Mouse (Mus musculus): ENCODE results near the gene Tbc1d17. TPM values are rescaled to one million over a fixed set of nuclear protein-coding genes. Genes with fewer than 3 reads are reported as not detected.

Gene Tbc1d17
- polyA plus RNA-seq, 1 experiment from 2014 or later, result 69.0 TPM

DNA sequence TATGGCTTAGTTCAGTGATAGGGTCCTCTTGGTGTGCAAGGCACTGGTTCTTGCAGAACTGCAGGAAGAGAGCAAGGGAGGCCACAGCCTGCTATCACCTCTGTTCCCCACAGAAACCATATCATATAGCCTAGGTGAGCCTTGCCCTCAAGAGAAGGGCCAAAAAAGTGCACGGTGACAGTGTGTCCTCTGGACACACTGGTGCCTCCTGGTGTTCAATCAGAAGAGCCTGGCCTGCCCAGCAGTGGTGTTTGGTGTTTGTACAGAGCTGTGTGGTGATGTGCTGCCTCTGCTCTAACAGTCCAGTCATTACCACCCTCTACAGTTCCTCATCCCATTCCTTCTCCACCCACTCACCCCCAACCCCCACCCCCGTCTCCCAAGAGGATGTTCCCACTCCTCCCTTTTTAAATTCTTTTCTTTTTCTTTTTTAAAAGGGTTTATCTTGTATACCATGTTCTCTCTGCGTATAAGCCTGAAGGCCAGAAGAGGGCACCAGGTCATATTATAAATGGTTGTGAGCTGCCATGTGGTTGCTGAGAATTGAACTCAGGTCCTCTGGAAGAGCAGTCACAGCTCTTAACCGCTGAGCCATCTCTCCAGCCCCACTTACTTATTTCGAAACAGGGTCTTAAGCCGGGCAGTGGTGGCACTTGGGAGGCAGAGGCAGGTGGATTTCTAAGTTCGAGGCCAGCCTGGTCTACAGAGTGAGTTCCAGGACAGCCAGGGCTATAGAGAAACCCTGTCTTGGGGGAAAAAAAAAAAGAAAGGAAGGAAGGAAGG is 27.0 kb downstream of the Tbc1d17 start:
- 83% methylated on average over 7 of the region's 7 CpGs for WGBS
- Histone ChIP-seq H3K4me3 (ENCODE audit: low read depth, low read length) (no peak overlapping the region), H3K4me2 (ENCODE audit: low read depth, severe bottlenecking) (no peak overlapping the region), H3K9ac (ENCODE audit: low read length) (no peak overlapping the region), H3K36me3 (ENCODE audit: control insufficient read depth, insufficient read depth, low read length) (peaks cover 2% of the 10 kb centered on the region; the same call in 1 of the 2 replicates), H3K27ac (replicated peaks; ENCODE audit: low read depth, low read length) (no peak overlapping the region), H3K9me3 (ENCODE audit: control insufficient read depth, low read length) (no peaks in the 10 kb centered on the region), H3K4me1 (ENCODE audit: control insufficient read depth, insufficient read depth, low read length) (peaks cover 23% of the 10 kb centered on the region), H3K27me3 (ENCODE audit: control insufficient read depth, insufficient read depth, low read length) (no peaks in the 10 kb centered on the region)
- ATAC-seq (ENCODE audit: insufficient number of reproducible peaks, low FRiP score, low TSS enrichment, low read depth), result no peak
- DNase-seq (ENCODE audit: low spot score), result no peak

DNA sequence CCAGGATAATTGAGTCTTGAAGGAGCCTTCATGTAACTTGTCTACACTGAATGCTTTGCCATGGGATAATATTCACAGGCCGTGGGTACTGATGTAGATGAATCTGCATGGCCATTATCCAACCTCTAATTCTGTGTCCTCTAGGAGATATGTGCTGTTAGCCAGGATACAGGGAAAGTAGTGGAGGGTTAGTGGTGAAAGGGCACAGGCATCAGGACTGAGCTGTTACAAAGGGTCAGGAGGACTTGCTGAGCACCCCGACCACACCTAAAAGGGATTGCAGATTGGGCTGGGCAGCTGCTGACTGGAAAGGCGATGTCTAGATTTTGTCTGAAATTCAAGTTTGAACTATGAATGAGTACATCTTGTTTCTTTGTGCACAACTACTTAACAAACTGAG is 28.4 kb downstream of the Tbc1d17 start:
- no peak overlapping the region for H3K27ac ChIP-seq (replicated peaks; ENCODE audit: low read depth, low read length)
- no peak overlapping the region for H3K4me2 ChIP-seq (ENCODE audit: low read depth, severe bottlenecking)
- WGBS, result 93% methylated on average over 3 of the region's 3 CpGs
- DNase-seq (ENCODE audit: low spot score) (peak; percentile 14), ATAC-seq (ENCODE audit: insufficient number of reproducible peaks, low FRiP score, low TSS enrichment, low read depth) (no peak)
- H3K9me3 ChIP-seq (ENCODE audit: control insufficient read depth, low read length), result no peaks in the 10 kb centered on the region
- H3K9ac ChIP-seq (ENCODE audit: low read length), result no peak overlapping the region
- no peak overlapping the region for H3K4me3 ChIP-seq (ENCODE audit: low read depth, low read length)
- peaks cover 2% of the 10 kb centered on the region; the same call in 1 of the 2 replicates for H3K36me3 ChIP-seq (ENCODE audit: control insufficient read depth, insufficient read depth, low read length)
- peaks cover 23% of the 10 kb centered on the region for H3K4me1 ChIP-seq (ENCODE audit: control insufficient read depth, insufficient read depth, low read length)
- H3K27me3 ChIP-seq (ENCODE audit: control insufficient read depth, insufficient read depth, low read length), result no peaks in the 10 kb centered on the region

- Histone ChIP-seq H3K27me3 (ENCODE audit: control insufficient read depth, insufficient read depth, low read length) (no peaks in the 10 kb centered on the region), H3K9me3 (ENCODE audit: control insufficient read depth, low read length) (no peaks in the 10 kb centered on the region), H3K4me2 (ENCODE audit: low read depth, severe bottlenecking) (no peak overlapping the region), H3K9ac (ENCODE audit: low read length) (no peak overlapping the region), H3K27ac (replicated peaks; ENCODE audit: low read depth, low read length) (no peak overlapping the region), H3K36me3 (ENCODE audit: control insufficient read depth, insufficient read depth, low read length) (peaks cover 2% of the 10 kb centered on the region; the same call in 1 of the 2 replicates), H3K4me3 (ENCODE audit: low read depth, low read length) (no peak overlapping the region), H3K4me1 (ENCODE audit: control insufficient read depth, insufficient read depth, low read length) (peaks cover 23% of the 10 kb centered on the region)
- ATAC-seq (ENCODE audit: insufficient number of reproducible peaks, low FRiP score, low TSS enrichment, low read depth) (no peak), DNase-seq (ENCODE audit: low spot score) (no peak)
- WGBS, result 75% methylated on average over 5 of the region's 5 CpGs
Observed at GRCm38 (mm10) chr7:44819863-44820262, 29.0 kb downstream of the Tbc1d17 start.

GRCm38 (mm10) chr7:44819391-44819790 is 29.5 kb downstream of the Tbc1d17 start:
- ATAC-seq (ENCODE audit: insufficient number of reproducible peaks, low FRiP score, low TSS enrichment, low read depth) (no peak), DNase-seq (ENCODE audit: low spot score) (no peak)
- no peaks in the 10 kb centered on the region for H3K27me3 ChIP-seq (ENCODE audit: control insufficient read depth, insufficient read depth, low read length)
- 91% methylated on average over 2 of the region's 2 CpGs for WGBS
- H3K9me3 ChIP-seq (ENCODE audit: control insufficient read depth, low read length), result no peaks in the 10 kb centered on the region
- peak overlapping the region; percentile 90 for H3K4me2 ChIP-seq (ENCODE audit: low read depth, severe bottlenecking)
- H3K4me3 ChIP-seq (ENCODE audit: low read depth, low read length), result no peak overlapping the region
- peaks cover 2% of the 10 kb centered on the region; the same call in 1 of the 2 replicates for H3K36me3 ChIP-seq (ENCODE audit: control insufficient read depth, insufficient read depth, low read length)
- peaks cover 23% of the 10 kb centered on the region for H3K4me1 ChIP-seq (ENCODE audit: control insufficient read depth, insufficient read depth, low read length)
- no peak overlapping the region for H3K27ac ChIP-seq (replicated peaks; ENCODE audit: low read depth, low read length)
- no peak overlapping the region for H3K9ac ChIP-seq (ENCODE audit: low read length)

DNA sequence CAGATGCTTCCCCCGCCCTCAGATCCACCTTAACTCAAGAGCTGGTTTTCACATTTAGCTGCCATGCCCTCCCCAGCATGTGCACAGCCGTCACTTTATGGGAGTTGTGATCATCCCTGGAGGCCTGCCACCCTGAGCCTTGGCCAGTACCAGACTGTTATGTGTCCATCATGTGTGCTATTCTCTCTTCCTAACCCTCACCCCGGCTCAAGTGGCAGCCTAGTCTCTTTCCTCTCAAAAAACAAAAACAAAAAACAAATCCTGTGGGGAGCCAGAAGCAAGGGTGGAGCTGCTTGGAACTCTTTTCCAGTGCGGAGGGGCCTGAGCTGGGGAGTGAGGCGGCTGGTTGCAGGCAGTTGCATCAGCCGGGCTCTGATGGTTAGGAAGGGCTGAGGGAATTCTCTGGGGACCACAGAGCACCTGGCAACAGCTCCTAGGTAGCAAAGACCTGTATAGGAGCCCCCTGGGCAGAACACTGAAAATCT is 30.1 kb downstream of the Tbc1d17 start:
- WGBS, result 59% methylated on average over 6 of the region's 6 CpGs
- Histone ChIP-seq H3K27ac (replicated peaks; ENCODE audit: low read depth, low read length) (peak overlapping the region; percentile 17; the same call in 1 of the 2 replicates), H3K9me3 (ENCODE audit: control insufficient read depth, low read length) (no peaks in the 10 kb centered on the region), H3K4me3 (ENCODE audit: low read depth, low read length) (peak overlapping the region; percentile 15), H3K4me2 (ENCODE audit: low read depth, severe bottlenecking) (peak overlapping the region; percentile 90), H3K36me3 (ENCODE audit: control insufficient read depth, insufficient read depth, low read length) (peaks cover 5% of the 10 kb centered on the region; the same call in 1 of the 2 replicates), H3K9ac (ENCODE audit: low read length) (peak overlapping the region; percentile 48; the same call in 1 of the 2 replicates), H3K4me1 (ENCODE audit: control insufficient read depth, insufficient read depth, low read length) (peaks cover 23% of the 10 kb centered on the region), H3K27me3 (ENCODE audit: control insufficient read depth, insufficient read depth, low read length) (no peaks in the 10 kb centered on the region)
- ATAC-seq (ENCODE audit: insufficient number of reproducible peaks, low FRiP score, low TSS enrichment, low read depth), result no peak
- peak; percentile 22 for DNase-seq (ENCODE audit: low spot score)

DNA sequence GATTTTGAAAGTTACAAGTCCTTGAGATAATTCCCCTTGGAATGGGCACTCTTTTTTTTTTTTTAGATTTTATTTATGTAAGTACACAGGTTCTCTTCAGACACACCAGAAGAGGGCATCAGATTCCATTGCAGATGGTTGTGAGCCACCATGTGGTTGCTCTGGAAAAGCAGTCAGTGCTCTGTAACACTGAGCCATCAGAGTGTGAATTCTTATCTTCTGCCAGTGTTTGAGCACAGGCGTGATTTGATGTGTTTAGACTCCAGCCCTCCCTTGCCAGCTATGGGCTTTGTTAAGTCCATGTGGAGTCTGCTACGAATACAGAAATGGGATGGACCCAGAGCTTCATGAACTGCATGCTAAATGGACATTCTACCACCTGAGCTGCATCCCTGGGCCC is 30.7 kb downstream of the Tbc1d17 start:
- Histone ChIP-seq H3K9me3 (ENCODE audit: control insufficient read depth, low read length) (no peaks in the 10 kb centered on the region), H3K36me3 (ENCODE audit: control insufficient read depth, insufficient read depth, low read length) (peaks cover 5% of the 10 kb centered on the region; the same call in 1 of the 2 replicates), H3K4me1 (ENCODE audit: control insufficient read depth, insufficient read depth, low read length) (peaks cover 23% of the 10 kb centered on the region), H3K9ac (ENCODE audit: low read length) (no peak overlapping the region), H3K27ac (replicated peaks; ENCODE audit: low read depth, low read length) (no peak overlapping the region), H3K4me3 (ENCODE audit: low read depth, low read length) (peak overlapping the region; percentile 16), H3K27me3 (ENCODE audit: control insufficient read depth, insufficient read depth, low read length) (no peaks in the 10 kb centered on the region), H3K4me2 (ENCODE audit: low read depth, severe bottlenecking) (peak overlapping the region; percentile 90)
- 61% methylated on average over 2 of the region's 2 CpGs for WGBS
- ATAC-seq (ENCODE audit: insufficient number of reproducible peaks, low FRiP score, low TSS enrichment, low read depth) (no peak), DNase-seq (ENCODE audit: low spot score) (peak; percentile 22)

DNA sequence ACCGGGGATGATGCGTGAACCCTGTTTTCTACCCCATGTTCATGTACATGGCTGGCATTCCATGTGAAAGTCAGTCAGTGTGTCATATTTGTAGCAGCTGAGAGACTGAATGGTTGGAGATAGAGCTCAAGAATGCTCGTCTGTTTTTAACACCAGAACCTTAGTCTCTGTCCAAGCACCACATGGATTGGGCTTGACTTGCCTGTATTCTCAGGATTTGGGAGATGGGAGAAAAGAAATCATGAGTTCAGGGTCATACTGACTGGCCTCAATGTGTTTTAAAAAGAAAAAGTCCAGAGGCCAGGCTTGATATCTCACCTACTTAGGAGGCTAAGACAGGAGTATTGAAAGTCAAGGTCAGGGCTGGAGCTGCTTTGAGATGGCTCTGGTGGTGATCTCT is 31.4 kb downstream of the Tbc1d17 start:
- H3K4me2 ChIP-seq (ENCODE audit: low read depth, severe bottlenecking), result peak overlapping the region; percentile 90
- peaks cover 5% of the 10 kb centered on the region; the same call in 1 of the 2 replicates for H3K36me3 ChIP-seq (ENCODE audit: control insufficient read depth, insufficient read depth, low read length)
- H3K4me3 ChIP-seq (ENCODE audit: low read depth, low read length), result peak overlapping the region; percentile 81
- 35% methylated on average over 3 of the region's 3 CpGs for WGBS
- no peak for ATAC-seq (ENCODE audit: insufficient number of reproducible peaks, low FRiP score, low TSS enrichment, low read depth)
- no peak overlapping the region; the same call in 1 of the 2 replicates for H3K27ac ChIP-seq (replicated peaks; ENCODE audit: low read depth, low read length)
- peaks cover 23% of the 10 kb centered on the region for H3K4me1 ChIP-seq (ENCODE audit: control insufficient read depth, insufficient read depth, low read length)
- H3K9me3 ChIP-seq (ENCODE audit: control insufficient read depth, low read length), result no peaks in the 10 kb centered on the region
- H3K9ac ChIP-seq (ENCODE audit: low read length), result peak overlapping the region; percentile 97
- no peak for DNase-seq (ENCODE audit: low spot score)
- no peaks in the 10 kb centered on the region for H3K27me3 ChIP-seq (ENCODE audit: control insufficient read depth, insufficient read depth, low read length)

GRCm38 (mm10) chr7:44816470-44817021 is 32.3 kb downstream of the Tbc1d17 start, which contains the start of gene Atf5:
Gene Atf5, minus strand, starts transcription at chr7:44816658.
- Histone ChIP-seq H3K36me3 (ENCODE audit: control insufficient read depth, insufficient read depth, low read length) (peaks cover 5% of the 10 kb centered on the region; the same call in 1 of the 2 replicates), H3K9ac (ENCODE audit: low read length) (peak within 1 kb of the TSS; percentile 97), H3K4me3 (ENCODE audit: low read depth, low read length) (peak within 1 kb of the TSS; percentile 81), H3K4me2 (ENCODE audit: low read depth, severe bottlenecking) (peak within 1 kb of the TSS; percentile 90), H3K9me3 (ENCODE audit: control insufficient read depth, low read length) (no peaks in the 10 kb centered on the region), H3K4me1 (ENCODE audit: control insufficient read depth, insufficient read depth, low read length) (peaks cover 23% of the 10 kb centered on the region), H3K27ac (replicated peaks; ENCODE audit: low read depth, low read length) (peak within 1 kb of the TSS; percentile 95), H3K27me3 (ENCODE audit: control insufficient read depth, insufficient read depth, low read length) (no peaks in the 10 kb centered on the region)
- ATAC-seq (ENCODE audit: insufficient number of reproducible peaks, low FRiP score, low TSS enrichment, low read depth) (peak; percentile 22; the same call in 1 of the 2 replicates), DNase-seq (ENCODE audit: low spot score) (no peak)
- under 1% methylated on average over 55 of the region's 57 CpGs for WGBS
